Mouse (Mus musculus) fibroblast of lung, adult 2 months (primary cell): ENCODE measurements around the gene Epo.
A peak's percentile ranks its signal among the peaks of the same experiment; 100 is the strongest.

Experiments
- DNase-seq: peaks from one replicate; pipeline ENCODE4 v3.0.0-alpha.2; 2011; ENCODE audit warnings: low read depth

The Epo gene

GRCm38 (mm10) chr5:137533117-137533827 is at the start of gene Epo, which contains the start of gene Gnb2:
Gene Epo (minus strand): TSS chr5:137533242.
Gene Gnb2 (minus strand): TSS chr5:137533510.
- DNase-seq: peak; percentile 91

GRCm38 (mm10) chr5:137582702-137583101 is 49.7 kb upstream of the Epo start:
- DNase-seq: no peak

- no peak for DNase-seq
These were observed 47.2 kb upstream of the Epo start for GRCm38 (mm10) chr5:137580246-137580645.

- DNase-seq: no peak
These were observed 41.4 kb upstream of the Epo start for GRCm38 (mm10) chr5:137574470-137574901.

GRCm38 (mm10) chr5:137570691-137571586 is 37.9 kb upstream of the Epo start:
- no peak for DNase-seq

GRCm38 (mm10) chr5:137570181-137570580 is 37.1 kb upstream of the Epo start:
- DNase-seq: no peak

GRCm38 (mm10) chr5:137569665-137570064 is 36.6 kb upstream of the Epo start, which contains the start of gene Tfr2:
Gene Tfr2 (plus strand): TSS chr5:137569840.
- no peak for DNase-seq

GRCm38 (mm10) chr5:137569031-137569430 is 36.0 kb upstream of the Epo start:
- DNase-seq: no peak

GRCm38 (mm10) chr5:137568223-137568798 is 35.3 kb upstream of the Epo start:
- no peak for DNase-seq

- no peak for DNase-seq
These were observed 33.4 kb upstream of the Epo start for GRCm38 (mm10) chr5:137566416-137566815.

- DNase-seq: no peak
These were observed 32.7 kb upstream of the Epo start for GRCm38 (mm10) chr5:137565744-137566143.

- DNase-seq: no peak
These were observed 29.9 kb upstream of the Epo start for GRCm38 (mm10) chr5:137562965-137563364.

GRCm38 (mm10) chr5:137561556-137561955 is 28.5 kb upstream of the Epo start:
- no peak for DNase-seq

GRCm38 (mm10) chr5:137553898-137554297 is 20.9 kb upstream of the Epo start:
- no peak for DNase-seq

GRCm38 (mm10) chr5:137553411-137553837 is 20.4 kb upstream of the Epo start, which contains the start of gene Actl6b:
Gene Actl6b (plus strand): TSS chr5:137553517.
- DNase-seq: no peak

- no peak for DNase-seq
These were observed 20.0 kb upstream of the Epo start for GRCm38 (mm10) chr5:137553000-137553399.

- no peak for DNase-seq
These were observed 18.1 kb upstream of the Epo start for GRCm38 (mm10) chr5:137551119-137551518.

- DNase-seq: no peak
These were observed 16.8 kb upstream of the Epo start for GRCm38 (mm10) chr5:137549840-137550239.

GRCm38 (mm10) chr5:137545596-137545995 is 12.6 kb upstream of the Epo start:
- no peak for DNase-seq

GRCm38 (mm10) chr5:137544926-137545325 is 11.9 kb upstream of the Epo start:
- DNase-seq: no peak

- peak; percentile 19 for DNase-seq
These were observed 8.9 kb upstream of the Epo start for GRCm38 (mm10) chr5:137541768-137542540.

- DNase-seq: no peak
These were observed 7.9 kb upstream of the Epo start for GRCm38 (mm10) chr5:137540991-137541390.
